27 mouse cellular contexts compared by ENCODE assay signal in genomic region chr17:5418545-5418944, GRCm38 (mm10). TPM values are rescaled to one million over a fixed set of nuclear protein-coding genes. Genes with fewer than 3 reads are reported as not detected.
A peak's percentile ranks its signal among the peaks of the same experiment; 100 is the strongest.
DNase-seq lines count a peak whose midpoint lies in the region; ATAC-seq and TF ChIP-seq lines count a peak whose summit lies in the region.
"Had no signal": no experiment of that assay in that cellular context is flagged by ENCODE, and none has a peak within 500 bp of the region (broad histone marks: within the 10 kb centered on the region; RNA-seq: fewer than 3 reads in every experiment).

Ldhal6b (minus strand) TSS chr17:5418767.

- ATAC-seq in midbrain, embryonic 15.5 days (replicated peaks) = no peak
- ATAC-seq: CD4-positive, CD25-positive, alpha-beta regulatory T cell, adult 4 months; forebrain, embryonic 14.5 days; forebrain, postnatal 0 days; intestine, postnatal 0 days had no signal

- H3K4me3 ChIP-seq in ES-Bruce4 (ENCODE audit: low read depth, low read length) (peak within 1 kb of the TSS; percentile 42), ES-E14 (ENCODE audit: insufficient read depth in 1 of 2, low read depth in 1 of 2, low read length in 2 of 2, poor library complexity in 1 of 2, severe bottlenecking in 1 of 2) (peak within 1 kb of the TSS; percentile 32 to 52; a peak in 3 of 4 replicates)
- peak within 1 kb of the TSS; percentile 15 for H3K4me3 ChIP-seq in olfactory bulb, adult 2 months (ENCODE audit: insufficient read depth, low read depth, low read length)
- H3K4me3 ChIP-seq in midbrain, embryonic 15.5 days = no peak within 1 kb of the TSS
- H3K4me3 ChIP-seq: forebrain, embryonic 10.5 days; heart, adult 2 months; hindbrain, embryonic 12.5 days; hindbrain, embryonic 15.5 days had no signal

- no peaks in the 10 kb centered on the region for H3K9me3 ChIP-seq in ES-Bruce4 (replicated peaks; ENCODE audit: control insufficient read depth, insufficient read depth, low read length, poor library complexity, severe bottlenecking)
- no peaks in the 10 kb centered on the region for H3K9me3 ChIP-seq in ES-E14 (ENCODE audit: control insufficient read depth, insufficient read depth, low read depth, low read length)
- no peaks in the 10 kb centered on the region for H3K9me3 ChIP-seq in midbrain, embryonic 15.5 days
- H3K9me3 ChIP-seq: forebrain, embryonic 10.5 days; hindbrain, embryonic 12.5 days; hindbrain, embryonic 15.5 days had no signal

- peaks cover 1% of the 10 kb centered on the region for H3K4me1 ChIP-seq in ES-Bruce4 (ENCODE audit: control insufficient read depth, insufficient read depth, low read length)
- peaks cover 3 to 4% of the 10 kb centered on the region in 2 experiments; a peak in 2 of 4 replicates for H3K4me1 ChIP-seq in ES-E14 (ENCODE audit: control insufficient read depth in 2 of 2, insufficient read depth in 2 of 2, low read length in 2 of 2, poor library complexity in 1 of 2)
- H3K4me1 ChIP-seq in olfactory bulb, adult 2 months (ENCODE audit: control insufficient read depth, insufficient read depth, low read length) = peaks cover 7% of the 10 kb centered on the region
- H3K4me1 ChIP-seq in midbrain, embryonic 15.5 days = no peaks in the 10 kb centered on the region
- H3K4me1 ChIP-seq: forebrain, embryonic 10.5 days; hindbrain, embryonic 12.5 days; hindbrain, embryonic 15.5 days had no signal

- TF ChIP-seq CTCF in ES-Bruce4 (IDR thresholded peaks at IDR 0.05; ENCODE audit: low read depth, low read length) = no peak
- TF ChIP-seq CTCF in olfactory bulb, adult 2 months (IDR thresholded peaks at IDR 0.05; ENCODE audit: insufficient read depth, low read depth, low read length) = no peak

- H3K27me3 ChIP-seq in ES-Bruce4 (ENCODE audit: control insufficient read depth, insufficient read depth, low read length, poor library complexity, severe bottlenecking) = no peaks in the 10 kb centered on the region
- H3K27me3 ChIP-seq in midbrain, embryonic 15.5 days (replicated peaks) = no peaks in the 10 kb centered on the region
- H3K27me3 ChIP-seq: hindbrain, embryonic 12.5 days; hindbrain, embryonic 15.5 days had no signal

- H3K9ac ChIP-seq in ES-Bruce4 (ENCODE audit: low read depth, poor library complexity, severe bottlenecking) (no peak within 1 kb of the TSS), ES-E14 (ENCODE audit: insufficient read depth, low read depth, low read length, poor library complexity, severe bottlenecking) (peak within 1 kb of the TSS; percentile 50; the same call in 1 of the 2 replicates)
- no peak within 1 kb of the TSS for H3K9ac ChIP-seq in midbrain, embryonic 15.5 days
- H3K9ac ChIP-seq: forebrain, postnatal 0 days; hindbrain, embryonic 12.5 days; hindbrain, embryonic 15.5 days had no signal

- no peak for TF ChIP-seq EP300 in ES-Bruce4 (IDR thresholded peaks at IDR 0.05; ENCODE audit: insufficient read depth, low read depth, low read length)

- DNase-seq in ES-E14 (ENCODE audit: low read depth, low spot score) = no peak
- peak; percentile 73 for DNase-seq in testis, postnatal 14 days (ENCODE audit: low spot score)
- DNase-seq in gastrocnemius, postnatal 25 days = no peak
- no peak for DNase-seq in frontal cortex, postnatal 10 days (ENCODE audit: low spot score in 2 of 2)
- DNase-seq: adrenal gland, adult 2 months; adrenal gland, postnatal 14 days; cerebellum, adult 11 months; cerebellum, adult 2 months; cerebellum, adult 9-11 months; forebrain, postnatal 0 days; gastrocnemius, postnatal 36 days; heart, adult 2 months had no signal

- in situ Hi-C loops in ES-E14 (cut with MboI; ENCODE audit: low sequenced_read_pairs in 2 of 2, unreplicated experiment in 2 of 2) = no loop called here

- no peaks in the 10 kb centered on the region for H3K36me3 ChIP-seq in ES-Bruce4 (ENCODE audit: control insufficient read depth, insufficient read depth, low read length, poor library complexity, severe bottlenecking)
- peaks cover 5% of the 10 kb centered on the region; the same call in 1 of the 2 replicates for H3K36me3 ChIP-seq in ES-E14 (ENCODE audit: control insufficient read depth, insufficient read depth, low read length, poor library complexity, severe bottlenecking)
- no peaks in the 10 kb centered on the region for H3K36me3 ChIP-seq in midbrain, embryonic 15.5 days (replicated peaks)

- TF ChIP-seq POLR2A in ES-Bruce4 (IDR thresholded peaks at IDR 0.05; ENCODE audit: insufficient read depth, low read length) = no peak
- TF ChIP-seq POLR2A in olfactory bulb, adult 2 months (IDR thresholded peaks at IDR 0.05; ENCODE audit: insufficient read depth, low read depth, low read length) = no peak

- 70% methylated on average over 11 of the region's 11 CpGs for WGBS in olfactory bulb, adult 2 months
- WGBS in midbrain, embryonic 15.5 days = 94% methylated on average over 11 of the region's 11 CpGs

- H3K4me2 ChIP-seq in midbrain, embryonic 15.5 days = no peak within 1 kb of the TSS
- H3K4me2 ChIP-seq: heart, embryonic 11.5 days; hindbrain, embryonic 12.5 days; hindbrain, embryonic 15.5 days had no signal

- H3K27ac ChIP-seq in ES-Bruce4 (ENCODE audit: insufficient read depth, low read length) (no peak within 1 kb of the TSS), ES-E14 (ENCODE audit: insufficient read depth, low read depth, low read length, poor library complexity, severe bottlenecking) (no peak within 1 kb of the TSS)
- peak within 1 kb of the TSS; percentile 7; the same call in 1 of the 2 replicates for H3K27ac ChIP-seq in olfactory bulb, adult 2 months (ENCODE audit: insufficient read depth, low read depth, low read length)
- H3K27ac ChIP-seq in midbrain, embryonic 15.5 days = no peak within 1 kb of the TSS
- H3K27ac ChIP-seq: forebrain, embryonic 10.5 days; heart, adult 2 months; hindbrain, embryonic 12.5 days; hindbrain, embryonic 15.5 days had no signal

TF ChIP-seq in ES-E14, 5 proteins besides CTCF, POLR2A, EP300 and RAD21:
- TF ChIP-seq CHD2 (IDR thresholded peaks at IDR 0.05; ENCODE audit: low read depth, low read length) = no peak
- no peak for TF ChIP-seq HCFC1 (IDR thresholded peaks at IDR 0.05; ENCODE audit: borderline replicate concordance, insufficient read depth, low read length)
- no peak for TF ChIP-seq ZC3H11A (IDR thresholded peaks at IDR 0.05; ENCODE audit: borderline replicate concordance, low read depth, low read length)
- no peak for TF ChIP-seq ZNF384 (IDR thresholded peaks at IDR 0.05; ENCODE audit: low read depth, low read length)
- TF ChIP-seq MAFK (IDR thresholded peaks at IDR 0.05; ENCODE audit: insufficient read depth, low read depth, low read length) = no peak
TF ChIP-seq in ES-E14: peak in this region for 0.

RNA-seq across cellular contexts. Expression of gene Ldhal6b, which starts in this region (rescaled TPM):
- 1.1 and 1.3 TPM in 2 replicates for polyA plus RNA-seq in ES-Bruce4 (2011; ENCODE audit: insufficient read depth, insufficient read length, low read depth, missing spikeins)
- 2.1 and 2.5 TPM in 2 replicates for total RNA-seq in ES-E14 (2012; rRNA removed)
- not detected in 2 replicates for polyA plus RNA-seq in olfactory bulb, adult 2 months (2012; ENCODE audit: insufficient read depth, insufficient read length, low replicate concordance, missing spikeins)
- under 1 TPM in 1 of 2 experiments, not detected in 1; 0.48 TPM for total RNA-seq in gastrocnemius, postnatal 25 days (2021)
- not detected in 2 replicates for polyA plus RNA-seq in midbrain, embryonic 15.5 days (2015; fragmentation: Nextera tagmentation; extraction: Ambion mirVana)
- total RNA-seq: hematopoietic stem cell, adult 5-6 weeks had no signal
- polyA plus RNA-seq: C2C12; CD4-positive, CD25-positive, alpha-beta regulatory T cell, adult 4 months; embryonic facial prominence, embryonic 11.5 days; forebrain, embryonic 10.5 days; forebrain, embryonic 14.5 days; forebrain, postnatal 0 days; heart, embryonic 11.5 days; heart, embryonic 14.5 days; heart, postnatal 0 days; hindbrain, embryonic 12.5 days; hindbrain, embryonic 15.5 days; intestine, postnatal 0 days had no signal
